Mouse (Mus musculus): Measurements from ENCODE around the gene Ccdc186. TPM values are rescaled to one million over a fixed set of nuclear protein-coding genes. Genes with fewer than 3 reads are reported as not detected.

The Ccdc186 gene
- polyA plus RNA-seq, 1 experiment from 2014 or later, result 20.3 TPM

GRCm38 (mm10) chr19:56822448-56822836 lies 452 bp upstream of the Ccdc186 start:
- Histone ChIP-seq H3K9me3 (replicated peaks) (no peaks in the 10 kb centered on the region), H3K9ac (peak overlapping the region; percentile 99; the same call in 1 of the 2 replicates), H3K27me3 (replicated peaks) (peaks cover 19% of the 10 kb centered on the region), H3K4me3 (peak overlapping the region; percentile 85), H3K4me2 (peak overlapping the region; percentile 80), H3K4me1 (replicated peaks) (peaks cover 39% of the 10 kb centered on the region), H3K36me3 (no peaks in the 10 kb centered on the region), H3K27ac (ENCODE audit: poor library complexity, severe bottlenecking) (peak overlapping the region; percentile 21; the same call in 1 of the 2 replicates)
- ATAC-seq (ENCODE audit: insufficient number of reproducible peaks, low FRiP score), result peak; percentile 26
- WGBS, result 24% methylated on average over 10 of the region's 10 CpGs

GRCm38 (mm10) chr19:56821040-56821797 lies 771 bp downstream of the Ccdc186 start:
- no peak for ATAC-seq (ENCODE audit: insufficient number of reproducible peaks, low FRiP score)
- WGBS, result 6% methylated on average over 22 of the region's 22 CpGs

GRCm38 (mm10) chr19:56817851-56818526 lies 4.0 kb downstream of the Ccdc186 start:
- ATAC-seq (ENCODE audit: insufficient number of reproducible peaks, low FRiP score), result no peak
- Histone ChIP-seq H3K4me3 (no peak overlapping the region), H3K4me1 (replicated peaks) (peaks cover 65% of the 10 kb centered on the region), H3K27me3 (replicated peaks) (no peaks in the 10 kb centered on the region), H3K36me3 (peaks cover 10% of the 10 kb centered on the region), H3K9ac (0 out of 2 replicates have a peak overlapping the region, but pooled peaks have one; percentile 33), H3K9me3 (replicated peaks) (no peaks in the 10 kb centered on the region), H3K4me2 (peak overlapping the region; percentile 58), H3K27ac (ENCODE audit: poor library complexity, severe bottlenecking) (peak overlapping the region; percentile 88)
- 23% methylated on average over 14 of the region's 14 CpGs for WGBS

More at GRCm38 (mm10) chr19:56821040-56821797, 771 bp downstream of the Ccdc186 start:
- H3K4me2 ChIP-seq, result peak overlapping the region; percentile 80
- H3K36me3 ChIP-seq, result no peaks in the 10 kb centered on the region
- no peaks in the 10 kb centered on the region for H3K9me3 ChIP-seq (replicated peaks)
- H3K4me1 ChIP-seq (replicated peaks), result peaks cover 49% of the 10 kb centered on the region
- H3K27ac ChIP-seq (ENCODE audit: poor library complexity, severe bottlenecking), result peak overlapping the region; percentile 71
- H3K9ac ChIP-seq, result peak overlapping the region; percentile 99
- H3K4me3 ChIP-seq, result peak overlapping the region; percentile 85
- H3K27me3 ChIP-seq (replicated peaks), result peaks cover 16% of the 10 kb centered on the region

- ATAC-seq (ENCODE audit: insufficient number of reproducible peaks, low FRiP score), result no peak
- WGBS, result 69% methylated on average over 4 of the region's 4 CpGs
- Histone ChIP-seq H3K4me2 (no peak overlapping the region), H3K4me1 (replicated peaks) (peaks cover 52% of the 10 kb centered on the region), H3K27ac (ENCODE audit: poor library complexity, severe bottlenecking) (no peak overlapping the region), H3K9me3 (replicated peaks) (no peaks in the 10 kb centered on the region), H3K27me3 (replicated peaks) (no peaks in the 10 kb centered on the region), H3K36me3 (peaks cover 25% of the 10 kb centered on the region), H3K4me3 (no peak overlapping the region), H3K9ac (no peak overlapping the region)
Observed at GRCm38 (mm10) chr19:56813360-56813759, 8.6 kb downstream of the Ccdc186 start.

GRCm38 (mm10) chr19:56811590-56811989 lies 10.4 kb downstream of the Ccdc186 start:
- H3K27me3 ChIP-seq (replicated peaks), result no peaks in the 10 kb centered on the region
- no peak overlapping the region for H3K4me3 ChIP-seq
- H3K36me3 ChIP-seq, result peaks cover 41% of the 10 kb centered on the region
- H3K27ac ChIP-seq (ENCODE audit: poor library complexity, severe bottlenecking), result no peak overlapping the region
- H3K4me2 ChIP-seq, result no peak overlapping the region
- H3K9ac ChIP-seq, result no peak overlapping the region
- 0 out of 2 replicates have a peak, but pooled peaks have one; percentile 57 for ATAC-seq (ENCODE audit: insufficient number of reproducible peaks, low FRiP score)
- WGBS, result 31% methylated on average over 9 of the region's 9 CpGs
- no peaks in the 10 kb centered on the region for H3K9me3 ChIP-seq (replicated peaks)
- peaks cover 34% of the 10 kb centered on the region for H3K4me1 ChIP-seq (replicated peaks)

- no peak overlapping the region for H3K4me2 ChIP-seq
- H3K27me3 ChIP-seq (replicated peaks), result no peaks in the 10 kb centered on the region
- H3K9me3 ChIP-seq (replicated peaks), result no peaks in the 10 kb centered on the region
- H3K9ac ChIP-seq, result no peak overlapping the region
- no peak overlapping the region for H3K4me3 ChIP-seq
- H3K36me3 ChIP-seq, result peaks cover 46% of the 10 kb centered on the region
- no peak for ATAC-seq (ENCODE audit: insufficient number of reproducible peaks, low FRiP score)
- peaks cover 25% of the 10 kb centered on the region for H3K4me1 ChIP-seq (replicated peaks)
- H3K27ac ChIP-seq (ENCODE audit: poor library complexity, severe bottlenecking), result no peak overlapping the region
Observed at GRCm38 (mm10) chr19:56810641-56811146, 11.3 kb downstream of the Ccdc186 start.

- H3K27ac ChIP-seq (ENCODE audit: poor library complexity, severe bottlenecking), result no peak overlapping the region
- no peaks in the 10 kb centered on the region for H3K27me3 ChIP-seq (replicated peaks)
- WGBS, result 64% methylated on average over 5 of the region's 5 CpGs
- peaks cover 22% of the 10 kb centered on the region for H3K4me1 ChIP-seq (replicated peaks)
- peaks cover 49% of the 10 kb centered on the region for H3K36me3 ChIP-seq
- no peak for ATAC-seq (ENCODE audit: insufficient number of reproducible peaks, low FRiP score)
- no peak overlapping the region for H3K4me2 ChIP-seq
- no peak overlapping the region for H3K9ac ChIP-seq
- no peaks in the 10 kb centered on the region for H3K9me3 ChIP-seq (replicated peaks)
- H3K4me3 ChIP-seq, result no peak overlapping the region
Observed at GRCm38 (mm10) chr19:56808771-56809170, 13.2 kb downstream of the Ccdc186 start.

- Histone ChIP-seq H3K4me1 (replicated peaks) (peaks cover 29% of the 10 kb centered on the region), H3K4me3 (no peak overlapping the region), H3K27ac (ENCODE audit: poor library complexity, severe bottlenecking) (no peak overlapping the region), H3K9ac (no peak overlapping the region), H3K27me3 (replicated peaks) (no peaks in the 10 kb centered on the region), H3K36me3 (peaks cover 47% of the 10 kb centered on the region), H3K4me2 (no peak overlapping the region), H3K9me3 (replicated peaks) (no peaks in the 10 kb centered on the region)
- ATAC-seq (ENCODE audit: insufficient number of reproducible peaks, low FRiP score), result no peak
- WGBS, result 88% methylated on average over 5 of the region's 5 CpGs
Observed at GRCm38 (mm10) chr19:56807122-56807521, 14.9 kb downstream of the Ccdc186 start.

- Histone ChIP-seq H3K4me1 (replicated peaks) (peaks cover 37% of the 10 kb centered on the region), H3K9ac (no peak overlapping the region), H3K27me3 (replicated peaks) (no peaks in the 10 kb centered on the region), H3K4me3 (no peak overlapping the region), H3K4me2 (no peak overlapping the region), H3K36me3 (peaks cover 60% of the 10 kb centered on the region), H3K27ac (ENCODE audit: poor library complexity, severe bottlenecking) (no peak overlapping the region), H3K9me3 (replicated peaks) (no peaks in the 10 kb centered on the region)
- WGBS, result 82% methylated on average over 2 of the region's 2 CpGs
- ATAC-seq (ENCODE audit: insufficient number of reproducible peaks, low FRiP score), result no peak
Observed at GRCm38 (mm10) chr19:56805366-56805765, 16.6 kb downstream of the Ccdc186 start.

GRCm38 (mm10) chr19:56802352-56802746 lies 19.6 kb downstream of the Ccdc186 start:
- 67% methylated on average over 3 of the region's 3 CpGs for WGBS

GRCm38 (mm10) chr19:56801656-56802351 lies 20.2 kb downstream of the Ccdc186 start:
- Histone ChIP-seq H3K36me3 (peaks cover 65% of the 10 kb centered on the region), H3K9ac (no peak overlapping the region), H3K4me3 (no peak overlapping the region), H3K4me1 (replicated peaks) (peaks cover 45% of the 10 kb centered on the region), H3K4me2 (no peak overlapping the region), H3K9me3 (replicated peaks) (no peaks in the 10 kb centered on the region), H3K27ac (ENCODE audit: poor library complexity, severe bottlenecking) (peak overlapping the region; percentile 63), H3K27me3 (replicated peaks) (no peaks in the 10 kb centered on the region)
- ATAC-seq (ENCODE audit: insufficient number of reproducible peaks, low FRiP score), result peak; percentile 67; the same call in 1 of the 2 replicates
- WGBS, result 46% methylated on average over 10 of the region's 10 CpGs

More at GRCm38 (mm10) chr19:56802352-56802746, 19.6 kb downstream of the Ccdc186 start:
- no peaks in the 10 kb centered on the region for H3K27me3 ChIP-seq (replicated peaks)
- H3K4me2 ChIP-seq, result no peak overlapping the region
- H3K9ac ChIP-seq, result no peak overlapping the region
- no peaks in the 10 kb centered on the region for H3K9me3 ChIP-seq (replicated peaks)
- H3K36me3 ChIP-seq, result peaks cover 67% of the 10 kb centered on the region
- peaks cover 45% of the 10 kb centered on the region for H3K4me1 ChIP-seq (replicated peaks)
- H3K27ac ChIP-seq (ENCODE audit: poor library complexity, severe bottlenecking), result peak overlapping the region; percentile 63
- no peak overlapping the region for H3K4me3 ChIP-seq
- no peak for ATAC-seq (ENCODE audit: insufficient number of reproducible peaks, low FRiP score)
